Mouse (Mus musculus) myocyte (in vitro differentiated cells): ENCODE data around the gene Gm973. TPM values are rescaled to one million over a fixed set of nuclear protein-coding genes. Genes with fewer than 3 reads are reported as not detected.
A peak's percentile ranks its signal among the peaks of the same experiment; 100 is the strongest.

Experiments
- H3K27me3 ChIP-seq: one replicate; pipeline ENCODE4 v1.6.1; 2011; ENCODE audit not compliant: control insufficient read depth, insufficient read depth, insufficient read length
- H3K36me3 ChIP-seq: one replicate; pipeline ENCODE4 v1.6.1; 2011; ENCODE audit not compliant: control insufficient read depth, insufficient read depth
- H3K4me2 ChIP-seq: one replicate; pipeline ENCODE4 v1.6.1; 2011; ENCODE audit warnings: low read depth, control low read depth
- H3K4me3 ChIP-seq: one replicate; pipeline ENCODE4 v1.5.1; 2011; ENCODE audit warnings: mild to moderate bottlenecking, control low read depth, moderate library complexity
- H3K79me2 ChIP-seq: one replicate; pipeline ENCODE4 v1.6.1; 2011; ENCODE audit not compliant: control insufficient read depth, insufficient read depth
- H3ac ChIP-seq: one replicate; pipeline ENCODE4 v1.6.1; 2011; ENCODE audit not compliant: control insufficient read depth, insufficient read length
- CEBPB ChIP-seq: IDR thresholded peaks from 2 replicates; pipeline ENCODE4 v1.6.1; 2011; ENCODE audit warnings: mild to moderate bottlenecking, moderate library complexity; ENCODE audit not compliant: poor library complexity, insufficient read depth, severe bottlenecking
- E2F4 ChIP-seq: IDR thresholded peaks from one replicate; pipeline ENCODE4 v1.6.1; 2011; ENCODE audit warnings: mild to moderate bottlenecking, control low read depth, moderate library complexity; ENCODE audit not compliant: insufficient read depth
- MAX ChIP-seq: IDR thresholded peaks from one replicate; pipeline ENCODE4 v1.6.1; 2011; ENCODE audit warnings: low read depth, mild to moderate bottlenecking, control low read depth
- MYOD1 ChIP-seq, 3 experiments: IDR thresholded peaks; one replicate each; pipeline ENCODE4 v1.6.1; 2011; ENCODE audit warnings: control low read depth in 2 of 3, low read depth in 2 of 3, mild to moderate bottlenecking in 2 of 3, moderate library complexity in 1 of 3; ENCODE audit not compliant: insufficient read length in 2 of 3, control insufficient read depth in 1 of 3
- MYOG ChIP-seq, 3 experiments: IDR thresholded peaks; one replicate each; pipeline ENCODE4 v1.6.1; 2011; ENCODE audit warnings: control low read depth in 2 of 3, low read depth in 2 of 3, mild to moderate bottlenecking in 2 of 3; ENCODE audit not compliant: insufficient read length in 2 of 3, control insufficient read depth in 1 of 3, insufficient read depth in 1 of 3
- POLR2A ChIP-seq: IDR thresholded peaks from one replicate; pipeline ENCODE4 v1.6.1; 2011; ENCODE audit warnings: low read depth, mild to moderate bottlenecking, control low read depth, moderate library complexity; ENCODE audit not compliant: insufficient read length
- POLR2AphosphoS2 ChIP-seq: IDR thresholded peaks from one replicate; pipeline ENCODE4 v1.6.1; 2011; ENCODE audit warnings: low read depth, control low read depth; ENCODE audit not compliant: insufficient read length
- REST ChIP-seq: IDR thresholded peaks from one replicate; pipeline ENCODE4 v1.6.1; 2011; ENCODE audit warnings: mild to moderate bottlenecking, control low read depth, moderate library complexity; ENCODE audit not compliant: insufficient read depth, insufficient read length
- SRF ChIP-seq: IDR thresholded peaks from one replicate; pipeline ENCODE4 v1.6.1; 2011; ENCODE audit warnings: low read depth; ENCODE audit not compliant: control insufficient read depth, insufficient read length
- TCF12 ChIP-seq: IDR thresholded peaks from one replicate; pipeline ENCODE4 v1.6.1; 2011; ENCODE audit warnings: mild to moderate bottlenecking, control low read depth; ENCODE audit not compliant: poor library complexity, insufficient read depth, severe bottlenecking
- TCF3 ChIP-seq: IDR thresholded peaks from one replicate; pipeline ENCODE4 v1.6.1; 2011; ENCODE audit warnings: low read depth, control low read depth; ENCODE audit not compliant: insufficient read length
- USF1 ChIP-seq: IDR thresholded peaks from one replicate; pipeline ENCODE4 v1.6.1; 2011; ENCODE audit warnings: low read depth, mild to moderate bottlenecking, control low read depth, moderate library complexity
- polyA plus RNA-seq: library from polyadenylated mRNA; unstranded; fragments of >200 nt; fragmentation: generic; extraction: Trizol; gene quantifications from one replicate; pipeline ENCODE4 v1.2.1, GENCODE M21; 2012; ENCODE audit warnings: missing spikeins

Gene Gm973
- polyA plus RNA-seq, 1 experiment: not detected

GRCm38 (mm10) chr1:59573843-59574242 lies 57.8 kb downstream of the Gm973 start:
- no peak for TF ChIP-seq USF1
- Histone ChIP-seq H3K79me2 (no peaks in the 10 kb centered on the region), H3K4me3 (no peak overlapping the region), H3K4me2 (no peak overlapping the region), H3ac (no peak overlapping the region), H3K36me3 (no peaks in the 10 kb centered on the region), H3K27me3 (no peaks in the 10 kb centered on the region)

GRCm38 (mm10) chr1:59574262-59575187 lies 58.5 kb downstream of the Gm973 start:
- Histone ChIP-seq H3K4me2 (no peak overlapping the region), H3ac (no peak overlapping the region)
- TF ChIP-seq POLR2A (no peak), SRF (no peak), MYOD1 (IDR thresholded peaks at IDR 0.05; ENCODE audit: control insufficient read depth in 1 of 3, insufficient read length in 2 of 3, low read depth in 2 of 3) (no peak), MAX (no peak), CEBPB (no peak), E2F4 (no peak), TCF3 (no peak), REST (no peak), POLR2AphosphoS2 (no peak)

GRCm38 (mm10) chr1:59578770-59579169 lies 62.7 kb downstream of the Gm973 start:
- no peaks in the 10 kb centered on the region for H3K36me3 ChIP-seq
- no peaks in the 10 kb centered on the region for H3K79me2 ChIP-seq
- no peaks in the 10 kb centered on the region for H3K27me3 ChIP-seq
- H3ac ChIP-seq: no peak overlapping the region
- no peak for TF ChIP-seq POLR2A
- no peak for TF ChIP-seq TCF12
- TF ChIP-seq CEBPB: no peak
- TF ChIP-seq SRF: no peak
- TF ChIP-seq MAX: no peak
- no peak for TF ChIP-seq MYOG (IDR thresholded peaks at IDR 0.05; ENCODE audit: control insufficient read depth in 1 of 3, insufficient read depth in 1 of 3, insufficient read length in 2 of 3, low read depth in 2 of 3)
- TF ChIP-seq USF1: peak; percentile 3
- TF ChIP-seq E2F4: no peak
- no peak overlapping the region for H3K4me3 ChIP-seq
- peak overlapping the region; percentile 24 for H3K4me2 ChIP-seq

More at GRCm38 (mm10) chr1:59574262-59575187, 58.5 kb downstream of the Gm973 start:
- no peaks in the 10 kb centered on the region for H3K27me3 ChIP-seq
- H3K36me3 ChIP-seq: no peaks in the 10 kb centered on the region
- H3K4me3 ChIP-seq: no peak overlapping the region
- H3K79me2 ChIP-seq: no peaks in the 10 kb centered on the region

GRCm38 (mm10) chr1:59579327-59579726 lies 63.3 kb downstream of the Gm973 start:
- peak overlapping the region; percentile 33 for H3K4me2 ChIP-seq

GRCm38 (mm10) chr1:59580131-59580751 lies 64.2 kb downstream of the Gm973 start:
- Histone ChIP-seq H3K27me3 (no peaks in the 10 kb centered on the region), H3K79me2 (no peaks in the 10 kb centered on the region), H3K36me3 (no peaks in the 10 kb centered on the region), H3K4me2 (peak overlapping the region; percentile 39), H3K4me3 (no peak overlapping the region), H3ac (no peak overlapping the region)
- no peak for TF ChIP-seq REST
- TF ChIP-seq SRF: no peak
- TF ChIP-seq POLR2AphosphoS2: no peak
- no peak for TF ChIP-seq E2F4
- TF ChIP-seq USF1: no peak
- no peak for TF ChIP-seq POLR2A
- peak; percentile 58 for TF ChIP-seq CEBPB
- no peak for TF ChIP-seq MYOD1 (IDR thresholded peaks at IDR 0.05; ENCODE audit: control insufficient read depth in 1 of 3, insufficient read length in 2 of 3, low read depth in 2 of 3)

More at GRCm38 (mm10) chr1:59579327-59579726, 63.3 kb downstream of the Gm973 start:
- Histone ChIP-seq H3K4me3 (no peak overlapping the region), H3K36me3 (no peaks in the 10 kb centered on the region), H3K79me2 (no peaks in the 10 kb centered on the region), H3K27me3 (no peaks in the 10 kb centered on the region), H3ac (no peak overlapping the region)
- TF ChIP-seq TCF12 (no peak), SRF (no peak), MYOD1 (IDR thresholded peaks at IDR 0.05; ENCODE audit: control insufficient read depth in 1 of 3, insufficient read length in 2 of 3, low read depth in 2 of 3) (no peak), E2F4 (no peak), TCF3 (no peak), USF1 (no peak), CEBPB (no peak), REST (no peak), POLR2AphosphoS2 (no peak), POLR2A (no peak), MYOG (IDR thresholded peaks at IDR 0.05; ENCODE audit: control insufficient read depth in 1 of 3, insufficient read depth in 1 of 3, insufficient read length in 2 of 3, low read depth in 2 of 3) (no peak), MAX (no peak)
